Mouse (Mus musculus): ENCODE measurements around the gene Mthfd1l.

DNA sequence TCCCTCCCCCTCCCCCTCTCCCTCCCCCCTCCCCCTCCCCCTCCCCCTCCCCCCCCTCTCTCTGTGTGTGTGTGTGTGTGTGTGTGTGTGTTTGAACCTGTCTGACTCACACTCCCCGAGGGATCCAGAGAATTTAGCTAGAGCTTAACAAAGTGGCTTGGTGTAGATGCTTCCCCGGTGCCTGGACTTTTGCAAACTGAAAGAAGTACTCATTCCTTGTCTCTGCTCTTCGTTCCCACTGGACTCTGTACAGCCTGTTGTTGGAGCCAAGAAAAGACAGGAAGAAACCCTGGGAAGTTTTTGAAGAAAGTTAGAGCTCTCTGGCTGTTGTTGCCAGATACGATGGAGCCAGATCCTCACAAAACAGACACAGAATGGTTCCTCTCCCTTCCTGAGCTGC is 73.6 kb downstream of the Mthfd1l start:
- no peak for TF ChIP-seq CTCF (IDR thresholded peaks at IDR 0.05; ENCODE audit: low read depth)
- TF ChIP-seq EP300 (IDR thresholded peaks at IDR 0.05; ENCODE audit: low read depth): no peak
